ENCODE assay signal across 8 mouse cellular contexts in the genomic region with DNA sequence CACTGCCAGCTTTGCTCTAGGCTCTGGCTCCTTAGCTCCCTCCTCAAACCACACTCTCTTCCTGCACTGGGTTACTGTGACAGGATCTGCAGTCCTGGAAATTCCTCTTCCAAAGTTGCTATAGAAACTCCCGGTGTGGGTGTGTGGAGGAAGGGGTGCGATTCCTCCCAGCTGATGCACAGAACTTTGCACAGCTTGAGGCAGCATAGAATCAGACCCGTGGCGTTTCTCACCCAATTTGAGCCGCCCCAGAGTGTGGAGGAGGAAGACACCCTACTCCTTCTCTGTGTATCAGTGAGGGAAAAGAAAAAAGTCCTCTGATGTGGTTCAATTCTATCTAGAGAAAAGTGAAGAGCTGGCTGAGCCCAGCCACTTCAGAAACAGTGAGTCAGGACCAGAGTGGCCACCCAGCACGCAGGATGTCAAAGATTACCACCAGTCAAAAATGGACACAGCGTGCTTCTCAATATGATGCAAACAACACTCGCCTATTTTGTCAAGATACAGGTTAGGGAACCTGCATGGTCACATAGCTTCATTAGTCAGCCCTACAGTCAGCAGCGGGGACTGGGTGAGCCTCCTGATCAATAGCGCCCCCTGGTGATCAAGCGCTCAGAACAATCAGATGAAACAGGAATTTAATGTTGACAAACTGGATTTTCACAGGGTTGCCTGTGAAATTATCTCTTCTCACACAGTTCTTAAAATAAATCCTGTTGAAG.
DNase-seq lines count a peak whose midpoint lies in the region.

No protein-coding gene starts in this region.

- intact Hi-C loops in heart, postnatal 10 days (cut with DNase I) = no loop called here
- intact Hi-C loops in left cerebral cortex, postnatal 36 days (cut with DNase I) = loop anchor here (1.0 to 2.0 kb wide), 3 partner anchors 99 to 325 kb away; partner anchors contain the start of gene Otud7a
- intact Hi-C loops in heart, postnatal 36 days (cut with DNase I) = no loop called here

- DNase-seq in heart, postnatal 10 days = peak; percentile 5 to 32
- DNase-seq in heart, adult 8-10 months (ENCODE audit: low spot score) = no peak
- peak; percentile 52 for DNase-seq in R1 (ENCODE audit: low read depth, low spot score)
- peak; percentile 59 for DNase-seq in embryo, embryonic 11 days
- DNase-seq in hindlimb bud, embryonic 11.5 days (ENCODE audit: extremely low spot score, low read depth, low spot score) = peak; percentile 5
- DNase-seq in left cerebral cortex, postnatal 36 days (ENCODE audit: low spot score in 2 of 2) = peak; percentile 87 to 90
- DNase-seq in right cerebral cortex, adult 18-20 months = peak; percentile 95
- DNase-seq in heart, postnatal 36 days = no peak

Comparison
In these comparisons a context has a peak if more than half of its experiments do, and no peak if none do; other contexts are left out.
1. DNase-seq: peak in heart, postnatal 10 days (2 of 2), R1 (single experiment), embryo, embryonic 11 days (single experiment), hindlimb bud, embryonic 11.5 days (single experiment), left cerebral cortex, postnatal 36 days (2 of 2) and right cerebral cortex, adult 18-20 months (single experiment); none in heart, adult 8-10 months (single experiment) and heart, postnatal 36 days (0 of 2).